Mouse (Mus musculus) liver, embryonic 14.5 days (tissue): ENCODE measurements at regions not wholly inside any gene's neighbourhood (a gene's known extent, or its start where the extent isn't known, plus 50 kb on each side); places are given as distances from the start of the nearest gene placed in this dataset.

Source experiments
- ATAC-seq: fragments of 200-750 bp; cut with Nextera tagmentation; 2 replicates; pipeline ENCODE4 v1.8.0; 2017; ENCODE audit warnings: moderate number of reproducible peaks, mild to moderate bottlenecking, moderate library complexity; ENCODE audit not compliant: insufficient read depth
- DNase-seq, 3 experiments: peaks; one replicate each; pipeline ENCODE4 v3.0.0-alpha.2; 2012 to 2013; ENCODE audit warnings: low read depth in 3 of 3, low spot score in 3 of 3
- H3K27ac ChIP-seq: fragments of 300-500 bp; sonication (generic); 2 replicates; pipeline ENCODE4 v1.5.1; 2014; ENCODE audit warnings: moderate library complexity, mild to moderate bottlenecking, control low read depth, inconsistent platforms
- H3K27me3 ChIP-seq: fragments of 300-500 bp; sonication (generic); 2 replicates; pipeline ENCODE4 v1.6.1; 2014; ENCODE audit warnings: mild to moderate bottlenecking, low read length, moderate library complexity; ENCODE audit not compliant: control insufficient read depth, insufficient read depth
- H3K36me3 ChIP-seq: fragments of 300-500 bp; sonication (generic); replicated peaks from 2 replicates; pipeline ENCODE4 v1.6.1; 2014; ENCODE audit warnings: low read depth; ENCODE audit not compliant: control insufficient read depth, insufficient read depth
- H3K4me1 ChIP-seq, 2 experiments: fragments of 200-500 bp in 1 of 2; fragments of 300-500 bp in 1 of 2; sonication (generic) in 1 of 2; replicated peaks; 2 replicates each; pipeline ENCODE4 v1.6.1; 2012 to 2014; ENCODE audit warnings: antibody characterized with exemption in 1 of 2, inconsistent platforms in 1 of 2, low read length in 1 of 2; ENCODE audit not compliant: control insufficient read depth in 2 of 2, insufficient read depth in 2 of 2
- H3K4me2 ChIP-seq: fragments of 300-500 bp; sonication (generic); 2 replicates; pipeline ENCODE4 v1.6.1; 2014; ENCODE audit warnings: low read depth, mild to moderate bottlenecking, control low read depth, moderate library complexity
- H3K4me3 ChIP-seq, 2 experiments: fragments of 200-500 bp in 1 of 2; fragments of 300-500 bp in 1 of 2; sonication (generic) in 1 of 2; 2 replicates each; pipeline ENCODE4 v1.5.1; 2012 to 2014; ENCODE audit warnings: low read depth in 2 of 2, low read length in 2 of 2, mild to moderate bottlenecking in 2 of 2, control low read depth in 1 of 2, inconsistent platforms in 1 of 2, moderate library complexity in 1 of 2; ENCODE audit not compliant: insufficient read depth in 1 of 2
- H3K9ac ChIP-seq: fragments of 300-500 bp; sonication (generic); replicated peaks from 2 replicates; pipeline ENCODE4 v1.6.1; 2014; ENCODE audit warnings: mild to moderate bottlenecking, control low read depth, moderate library complexity
- H3K9me3 ChIP-seq: fragments of 300-500 bp; sonication (generic); 2 replicates; pipeline ENCODE4 v1.6.1; 2016; ENCODE audit warnings: low read length, mixed read lengths; ENCODE audit not compliant: control insufficient read depth
- CTCF ChIP-seq: IDR thresholded peaks from 2 replicates; pipeline ENCODE4 v1.5.1; 2016; ENCODE audit warnings: antibody characterized with exemption, low read depth, control low read depth
- EP300 ChIP-seq: IDR thresholded peaks from 2 replicates; pipeline ENCODE4 v1.6.1; 2016; ENCODE audit warnings: antibody characterized with exemption, low read depth
- WGBS: fragments of 180-500 bp; shearing (Covaris S2); extraction: QIAGEN DNeasy Blood & Tissue Kit; methylation state at CpG from one replicate; pipeline ENCODE4 v1.1.7; 2014; ENCODE audit not compliant: insufficient replicate concordance; 5-methylcytosine and 5-hydroxymethylcytosine counted together

- DNase-seq, result no peak
- no peak for ATAC-seq
- no peaks in the 10 kb centered on the region for H3K4me1 ChIP-seq
- no peaks in the 10 kb centered on the region for H3K27me3 ChIP-seq
- no peak overlapping the region for H3K4me3 ChIP-seq
- no peaks in the 10 kb centered on the region for H3K36me3 ChIP-seq
- H3K4me2 ChIP-seq, result no peak overlapping the region
- WGBS, result 63% methylated on average over 6 of the region's 6 CpGs
- no peak overlapping the region for H3K9ac ChIP-seq
- no peak overlapping the region for H3K27ac ChIP-seq
- H3K9me3 ChIP-seq, result no peaks in the 10 kb centered on the region
- TF ChIP-seq EP300 (no peak), CTCF (no peak)
Measured at GRCm38 (mm10) chr2:115346551-115346950, 235.0 kb upstream of the BC052040 start.

- WGBS, result 18% methylated on average over 2 of the region's 2 CpGs
- Histone ChIP-seq H3K9me3 (no peaks in the 10 kb centered on the region), H3K9ac (no peak overlapping the region), H3K27me3 (no peaks in the 10 kb centered on the region), H3K4me3 (no peak overlapping the region), H3K36me3 (no peaks in the 10 kb centered on the region), H3K4me2 (no peak overlapping the region), H3K27ac (no peak overlapping the region), H3K4me1 (no peaks in the 10 kb centered on the region)
- TF ChIP-seq CTCF, result no peak
- no peak for TF ChIP-seq EP300
- DNase-seq (no peak), ATAC-seq (no peak)
Measured at GRCm38 (mm10) chr2:115348263-115348662, 233.3 kb upstream of the BC052040 start.

GRCm38 (mm10) chr2:115371072-115371471, 210.4 kb upstream of the BC052040 start:
- Histone ChIP-seq H3K36me3 (no peaks in the 10 kb centered on the region), H3K9me3 (no peaks in the 10 kb centered on the region), H3K27me3 (no peaks in the 10 kb centered on the region), H3K9ac (no peak overlapping the region), H3K4me3 (no peak overlapping the region), H3K4me2 (no peak overlapping the region), H3K27ac (no peak overlapping the region), H3K4me1 (no peaks in the 10 kb centered on the region)
- ATAC-seq, result no peak
- 36% methylated on average over 6 of the region's 6 CpGs for WGBS
- DNase-seq, result no peak
- TF ChIP-seq EP300 (no peak), CTCF (no peak)

- Histone ChIP-seq H3K36me3 (no peaks in the 10 kb centered on the region), H3K4me2 (no peak overlapping the region), H3K27ac (no peak overlapping the region), H3K27me3 (no peaks in the 10 kb centered on the region), H3K9ac (no peak overlapping the region), H3K4me1 (no peaks in the 10 kb centered on the region), H3K4me3 (no peak overlapping the region), H3K9me3 (no peaks in the 10 kb centered on the region)
- 71% methylated on average over 5 of the region's 5 CpGs for WGBS
- ATAC-seq (no peak), DNase-seq (no peak)
- TF ChIP-seq EP300 (no peak), CTCF (no peak)
Measured at GRCm38 (mm10) chr2:115375336-115375735, 206.2 kb upstream of the BC052040 start.

GRCm38 (mm10) chr2:115384414-115385180, 196.9 kb upstream of the BC052040 start:
- no peak for TF ChIP-seq CTCF
- TF ChIP-seq EP300, result no peak
- H3K27ac ChIP-seq, result no peak overlapping the region
- ATAC-seq, result no peak
- H3K36me3 ChIP-seq, result no peaks in the 10 kb centered on the region
- H3K4me3 ChIP-seq, result no peak overlapping the region
- WGBS, result 58% methylated on average over 13 of the region's 13 CpGs
- no peak overlapping the region for H3K9ac ChIP-seq
- H3K9me3 ChIP-seq, result no peaks in the 10 kb centered on the region
- H3K4me2 ChIP-seq, result no peak overlapping the region
- H3K27me3 ChIP-seq, result no peaks in the 10 kb centered on the region
- H3K4me1 ChIP-seq, result no peaks in the 10 kb centered on the region
- no peak for DNase-seq
